Mouse (Mus musculus) CD4-positive, CD25-positive, alpha-beta regulatory T cell, adult 4 months (primary cell): ENCODE results near the gene Fam92b. TPM values are rescaled to one million over a fixed set of nuclear protein-coding genes. Genes with fewer than 3 reads are reported as not detected.

Experiments
- ATAC-seq: one replicate; pipeline ENCODE4 v1.8.0; 2017
- polyA plus RNA-seq, 2 experiments: library from polyadenylated mRNA; unstranded; fragments of 100-300 nt; shearing (Covaris generic); gene quantifications; one replicate each; pipeline ENCODE4 v1.2.1; 2017

The Fam92b gene
- polyA plus RNA-seq, 2 experiments from 2014 or later: not detected

DNA sequence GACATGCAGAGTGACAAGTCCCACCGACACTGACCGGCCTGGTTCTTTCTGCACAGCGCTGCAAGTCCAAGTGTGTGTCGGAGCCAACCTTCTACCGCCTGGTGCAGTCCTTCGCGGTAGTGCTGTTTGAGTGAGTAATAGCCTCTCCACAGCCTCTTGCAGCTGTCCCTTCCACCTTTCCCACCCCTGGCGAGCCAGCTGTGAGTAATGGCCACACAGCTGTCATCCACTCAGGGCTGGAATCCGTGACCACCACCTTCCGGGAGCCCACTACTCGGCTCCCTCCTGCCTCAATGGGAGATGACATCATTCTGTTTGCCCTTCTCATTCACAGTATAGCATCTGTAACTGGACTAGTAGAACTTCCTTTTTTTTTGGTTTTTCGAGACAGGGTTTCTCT lies 27.2 kb downstream of the Fam92b start:
- no peak for ATAC-seq

DNA sequence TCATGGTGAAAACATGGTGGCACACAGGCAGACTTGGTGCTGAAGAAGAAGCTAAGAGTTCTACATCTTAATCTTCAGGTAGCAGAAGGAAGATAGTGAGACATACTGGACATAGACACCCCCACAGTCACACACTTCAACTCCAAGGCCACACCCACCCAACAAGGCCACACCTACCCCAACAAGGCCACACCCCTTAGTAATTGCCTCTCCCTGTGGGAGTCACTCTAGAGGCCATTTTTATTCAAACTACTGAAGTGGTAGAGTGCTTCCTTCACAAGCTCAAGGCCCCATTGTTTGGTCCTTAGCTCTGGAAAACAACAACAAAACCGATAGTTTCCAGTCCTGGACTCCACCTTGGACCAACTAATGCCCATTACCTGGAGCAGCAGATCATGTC lies 31.2 kb downstream of the Fam92b start:
- ATAC-seq: no peak

DNA sequence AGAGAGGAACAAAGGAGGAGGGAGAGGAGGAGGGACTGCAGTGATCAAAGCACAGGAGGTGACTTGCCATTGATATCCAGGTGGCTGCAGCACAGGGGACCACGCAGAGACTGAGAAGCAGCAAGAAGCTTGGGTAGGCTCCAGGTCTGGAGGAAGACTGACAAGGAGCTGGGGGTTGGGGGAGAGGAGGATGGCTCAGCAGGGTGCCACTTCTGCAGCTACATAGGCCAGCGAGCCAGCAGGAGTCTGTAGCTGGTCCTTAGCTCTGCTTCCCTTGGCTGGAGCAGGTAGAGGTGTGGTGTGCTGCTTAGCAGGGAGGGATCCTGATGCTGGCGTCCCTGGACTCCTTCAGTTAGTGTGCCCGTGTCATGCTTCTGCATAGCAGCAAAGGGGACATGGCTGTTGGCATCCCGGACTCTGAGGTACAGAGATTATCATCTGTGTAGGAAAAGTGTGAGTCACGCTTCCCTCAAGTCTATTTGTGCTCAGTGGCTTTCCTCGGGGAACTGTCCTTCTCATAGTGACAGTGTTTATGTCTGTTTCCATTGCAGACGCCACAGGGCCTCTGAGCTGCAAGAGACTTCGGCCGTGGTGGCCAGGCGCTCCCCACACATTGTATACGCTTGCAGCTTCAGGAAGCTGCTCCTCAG lies 32.5 kb downstream of the Fam92b start:
- ATAC-seq: no peak

DNA sequence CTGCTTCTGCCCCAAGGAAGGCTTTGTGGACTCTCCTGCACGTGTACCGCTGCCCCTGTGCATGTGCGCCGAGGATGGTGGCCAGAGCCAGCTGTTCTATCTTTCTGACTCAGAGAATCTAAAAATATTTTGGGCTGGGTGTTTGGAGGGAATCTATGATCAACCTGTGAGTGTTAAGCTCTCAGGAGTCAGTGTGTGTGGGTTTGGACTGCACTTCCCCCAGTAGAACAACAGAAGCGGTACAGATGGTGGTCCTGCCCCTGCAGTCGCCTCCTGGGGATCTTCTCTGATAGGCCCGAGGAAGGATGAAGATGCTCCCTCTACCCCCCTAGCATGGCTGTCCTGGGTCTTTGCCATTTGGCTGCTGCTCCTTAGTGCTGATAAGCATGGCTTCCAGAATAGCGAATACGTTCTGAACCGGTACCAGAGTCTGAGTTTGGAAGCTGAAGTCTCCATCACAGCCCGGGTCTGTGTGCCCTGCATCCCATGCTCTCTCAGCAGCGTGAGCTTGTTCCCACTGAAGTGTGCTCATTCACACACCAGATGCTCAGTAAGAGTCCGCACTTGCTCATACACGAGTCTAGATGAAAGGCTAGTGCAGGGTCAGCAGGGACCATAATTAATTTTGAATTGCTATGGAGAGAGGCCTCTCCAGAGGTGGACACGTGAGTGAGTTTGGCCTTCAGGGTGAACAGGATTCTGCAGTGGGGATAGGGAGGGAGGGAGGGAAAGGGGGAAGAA lies 33.2 kb downstream of the Fam92b start:
- no peak for ATAC-seq

DNA sequence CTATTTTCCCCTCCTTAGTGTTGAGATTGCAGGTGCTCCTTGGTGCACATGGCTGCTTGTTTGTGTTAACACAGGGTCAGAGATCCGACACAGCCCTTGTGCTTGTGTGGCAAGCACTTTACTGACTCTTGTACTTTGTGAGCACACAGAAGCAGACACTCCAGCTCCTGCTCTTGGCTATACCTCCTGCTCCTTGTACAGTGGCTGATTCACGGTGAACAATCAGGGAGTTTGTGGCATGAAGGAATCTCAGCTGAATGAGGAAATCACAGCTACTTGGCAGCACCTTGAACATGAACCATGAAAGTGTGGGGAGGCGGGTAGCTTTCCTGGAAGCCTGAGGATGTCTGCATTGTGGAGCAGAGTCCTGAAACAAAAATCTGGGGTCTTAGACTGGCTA lies 36.5 kb downstream of the Fam92b start:
- no peak for ATAC-seq

DNA sequence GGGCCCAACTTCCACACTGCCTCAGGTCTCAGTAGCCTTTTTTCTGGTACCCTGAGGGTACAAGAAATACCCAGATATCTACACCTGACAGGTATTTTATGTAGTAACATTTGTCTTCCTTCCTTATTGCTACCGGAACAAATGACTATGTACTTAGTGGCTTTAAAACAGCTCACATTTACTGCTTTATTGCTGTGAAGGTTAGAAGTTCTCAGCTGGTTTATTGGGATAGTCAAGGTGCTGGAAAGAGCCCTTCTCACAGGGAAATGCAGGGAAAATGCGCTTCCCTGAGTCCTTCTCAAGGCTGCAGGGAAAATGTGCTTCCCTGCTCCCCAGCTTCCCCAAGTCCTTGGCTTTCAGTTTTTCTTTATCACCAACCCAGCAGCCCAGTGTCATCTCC lies 38.3 kb downstream of the Fam92b start:
- no peak for ATAC-seq

DNA sequence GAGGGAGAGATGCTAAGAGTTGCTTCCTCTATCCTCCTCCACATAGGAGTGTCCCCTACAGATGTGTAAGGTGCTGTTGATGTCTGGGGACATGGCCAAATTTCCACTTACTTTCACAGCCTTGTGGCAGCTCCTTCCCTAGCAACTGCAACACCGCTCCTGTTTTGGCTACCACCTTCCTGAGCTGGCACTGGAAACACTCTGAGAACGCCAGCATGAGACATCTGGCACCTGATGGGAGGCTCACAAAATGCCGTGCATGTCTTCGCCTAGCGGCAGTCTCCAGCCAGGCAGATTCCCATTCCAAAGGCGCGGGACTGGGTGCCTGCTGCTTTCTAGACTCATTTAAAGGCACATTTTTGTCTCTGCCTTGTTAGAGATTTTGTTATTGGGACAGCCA lies 40.6 kb downstream of the Fam92b start:
- no peak for ATAC-seq

DNA sequence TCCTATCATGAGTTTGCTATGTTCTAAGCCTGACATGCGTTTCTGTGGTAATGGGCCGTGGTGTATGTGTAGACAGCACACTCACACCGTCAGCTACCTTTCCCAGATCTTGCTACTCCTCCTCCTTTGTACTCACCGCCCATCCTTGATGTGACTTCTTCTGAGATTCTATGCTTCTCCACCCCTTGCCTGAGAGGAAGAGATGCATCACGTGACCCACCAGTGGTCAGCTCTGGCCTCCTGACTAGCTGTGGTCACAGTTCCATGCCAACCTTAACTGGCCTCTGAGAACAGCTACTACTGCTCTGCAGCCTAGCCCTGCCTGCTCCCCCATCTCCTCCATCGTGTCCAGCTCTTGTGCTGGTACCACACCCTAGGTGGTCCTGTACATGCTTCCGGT lies 41.6 kb downstream of the Fam92b start:
- ATAC-seq: no peak

DNA sequence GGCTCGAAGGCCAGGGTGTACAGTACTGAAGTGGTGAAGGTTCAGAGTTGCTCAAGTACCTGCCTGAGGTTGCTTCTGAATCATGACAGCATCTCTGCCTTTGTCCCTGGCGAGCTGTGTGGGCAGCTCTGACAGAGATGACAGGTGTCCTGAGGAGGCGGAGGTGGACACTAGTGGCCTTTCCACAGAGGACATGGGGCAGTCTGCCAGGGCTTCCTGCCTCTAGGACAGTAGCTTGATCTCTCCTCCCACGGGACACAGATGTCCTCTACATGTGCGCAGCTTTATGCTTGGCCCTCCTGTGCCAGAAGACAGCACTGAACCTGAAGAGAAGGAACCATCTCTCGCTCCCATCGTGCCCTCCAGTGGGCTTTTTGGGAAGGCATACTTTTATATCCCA lies 44.1 kb downstream of the Fam92b start:
- ATAC-seq: no peak

DNA sequence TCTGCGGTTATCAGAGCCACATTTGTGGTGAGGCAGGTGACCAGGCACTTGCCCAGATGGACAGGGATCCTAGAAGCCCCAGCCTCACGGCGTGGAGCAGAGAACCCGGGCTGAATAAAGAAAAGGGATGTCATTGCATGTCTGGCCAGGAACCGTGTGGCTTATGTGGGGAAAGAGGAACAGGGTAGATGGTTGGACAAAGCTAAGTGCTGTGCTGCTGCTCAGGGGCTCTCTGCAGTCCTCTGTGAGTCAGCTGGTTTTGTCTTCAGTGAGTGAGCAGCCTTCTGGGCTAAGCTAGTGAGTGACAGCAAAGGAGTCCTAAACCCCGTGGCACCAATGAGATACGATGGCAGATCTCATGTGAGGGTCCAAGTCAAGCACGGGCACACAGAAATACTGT lies 46.1 kb downstream of the Fam92b start:
- ATAC-seq: no peak

DNA sequence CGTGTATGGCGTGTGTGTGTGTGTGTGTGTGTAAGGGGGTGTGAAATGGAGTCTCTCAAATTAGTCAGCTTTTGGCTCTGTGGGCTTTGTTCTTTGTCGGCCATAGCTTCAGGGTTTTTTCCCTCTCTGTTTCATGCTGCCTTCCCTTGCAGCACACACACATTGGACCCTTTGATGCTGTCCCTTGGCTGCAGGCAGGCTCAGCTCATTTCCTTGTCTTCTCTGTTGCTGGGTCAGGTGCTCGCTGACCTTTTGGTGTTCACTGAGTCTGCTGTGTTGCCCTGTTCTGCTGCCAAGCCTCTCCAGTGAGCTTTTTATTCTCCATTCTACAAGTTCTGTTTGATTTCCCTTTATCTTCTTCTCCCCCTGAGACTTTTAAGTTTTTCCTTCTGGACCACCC lies 47.7 kb downstream of the Fam92b start:
- ATAC-seq: no peak

DNA sequence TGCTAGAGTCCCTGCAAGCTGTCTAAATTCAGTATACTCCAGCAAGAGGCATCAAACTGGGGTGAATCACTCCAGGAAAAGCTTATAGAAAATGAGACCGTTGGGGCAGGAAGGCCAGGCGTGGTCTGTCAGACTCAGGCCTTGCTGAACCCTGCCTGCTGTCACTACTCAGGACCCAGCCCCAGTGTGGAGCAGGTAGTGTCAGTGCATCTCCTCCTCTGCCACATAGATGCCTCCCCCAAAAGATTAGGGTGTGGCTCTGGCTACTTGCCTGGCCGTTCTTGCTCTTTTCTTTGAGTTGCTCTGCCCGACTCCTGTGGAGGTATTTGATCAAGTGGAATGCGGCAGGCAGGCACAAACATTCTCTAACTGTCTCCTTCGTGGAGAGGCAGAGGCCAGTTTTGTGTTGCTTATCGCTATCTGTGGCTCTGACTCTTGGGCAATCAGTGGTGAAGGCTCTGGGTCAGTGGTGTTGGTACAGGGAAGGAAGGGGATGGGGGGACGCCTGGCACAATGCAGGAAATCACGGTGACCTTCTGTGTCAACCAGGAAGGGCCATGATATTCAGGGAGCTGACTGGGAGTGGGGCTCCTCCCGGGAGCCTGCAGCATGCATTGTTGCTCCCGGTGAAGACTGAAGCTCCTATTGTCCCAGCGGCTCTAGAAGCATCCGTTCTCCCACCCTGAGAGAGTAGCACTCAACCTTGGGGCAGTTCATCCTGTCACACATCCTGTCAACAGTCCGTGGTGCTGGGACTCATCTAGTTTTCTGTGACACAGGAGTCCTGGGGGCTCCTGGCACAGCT lies 50.7 kb downstream of the Fam92b start:
- no peak for ATAC-seq

DNA sequence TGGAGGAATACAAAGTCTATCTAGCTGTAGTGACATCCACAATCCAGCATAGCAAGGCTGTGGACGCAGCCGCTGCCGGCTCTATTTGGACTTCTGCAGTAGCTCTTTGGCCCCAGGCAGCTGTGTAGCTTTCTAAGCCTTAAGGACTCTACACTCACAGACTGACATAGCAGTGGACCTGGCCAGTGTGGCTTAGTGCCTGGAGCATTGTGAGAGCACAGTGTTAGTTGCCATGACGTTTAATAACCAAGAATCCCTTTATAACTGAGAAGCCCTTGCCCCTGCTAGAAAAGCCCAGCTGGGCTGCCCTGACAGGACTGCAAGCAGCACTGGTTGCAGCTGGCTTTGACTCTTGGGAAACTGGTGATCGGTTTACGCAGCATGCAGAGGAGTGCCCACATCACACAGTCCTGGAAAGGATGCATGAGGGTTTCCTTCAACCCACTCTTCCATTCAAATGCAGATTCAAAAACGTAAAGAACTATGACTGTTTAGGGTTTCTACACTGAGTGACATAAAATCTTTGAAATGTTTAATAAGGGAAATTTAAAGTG lies 52.4 kb downstream of the Fam92b start:
- no peak for ATAC-seq

DNA sequence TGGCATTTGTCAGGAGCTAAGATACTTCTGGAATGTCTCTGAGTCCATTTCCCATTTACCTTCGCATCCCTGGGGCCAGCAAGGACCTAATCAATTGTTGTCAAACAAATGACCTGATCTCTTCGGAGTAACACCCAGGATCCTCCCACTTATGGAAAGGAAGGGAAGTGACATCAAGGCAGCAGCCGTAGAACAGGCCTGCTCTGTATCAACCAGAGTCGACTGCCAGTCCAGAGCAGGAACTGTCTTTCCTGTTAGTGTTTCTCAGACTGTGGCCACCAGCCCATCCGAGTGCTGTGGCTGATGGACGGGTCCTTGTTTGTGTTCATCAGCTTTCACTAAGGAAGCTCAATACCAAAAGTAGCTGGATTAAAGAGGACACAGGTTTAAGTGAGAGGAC lies 53.0 kb downstream of the Fam92b start:
- ATAC-seq: no peak

DNA sequence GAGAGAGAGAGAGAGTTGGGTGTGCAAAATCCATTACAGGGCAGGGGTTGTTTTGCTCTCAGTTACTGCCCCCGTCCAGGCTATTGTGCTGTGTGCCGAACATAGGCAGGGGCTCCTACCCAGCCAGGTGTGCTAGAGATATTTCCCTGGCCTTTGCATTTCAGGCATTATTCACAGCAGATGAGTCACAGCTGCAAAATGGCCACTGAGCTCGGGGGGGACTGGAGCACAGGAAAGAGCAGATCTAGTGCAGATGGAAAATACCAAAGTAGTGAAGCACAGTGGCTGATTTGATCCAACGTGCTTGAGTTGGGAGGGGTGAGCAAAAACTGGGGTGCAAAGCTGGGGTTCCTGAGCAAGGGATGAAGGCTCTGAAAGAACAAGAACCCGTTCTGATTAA lies 56.3 kb downstream of the Fam92b start:
- ATAC-seq: no peak

DNA sequence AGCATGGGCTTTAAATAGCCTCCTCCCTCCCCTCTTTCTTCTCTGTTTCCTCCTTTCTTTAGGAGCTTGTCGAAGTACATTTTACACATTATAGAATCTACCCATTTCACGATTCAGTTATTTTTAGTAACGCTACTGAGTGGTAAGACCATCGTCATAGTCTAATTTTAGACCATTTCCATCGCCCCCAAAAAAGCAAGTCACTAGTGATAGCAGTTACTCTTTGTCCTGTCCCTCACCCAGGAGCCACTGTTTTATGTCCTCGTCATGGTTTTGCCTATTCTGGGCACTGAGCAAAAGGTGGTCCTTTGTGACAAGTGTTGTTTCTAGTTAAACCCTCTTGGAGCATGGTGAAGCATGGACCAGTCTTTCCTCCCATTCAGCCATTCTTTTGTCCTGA lies 57.3 kb downstream of the Fam92b start:
- no peak for ATAC-seq

DNA sequence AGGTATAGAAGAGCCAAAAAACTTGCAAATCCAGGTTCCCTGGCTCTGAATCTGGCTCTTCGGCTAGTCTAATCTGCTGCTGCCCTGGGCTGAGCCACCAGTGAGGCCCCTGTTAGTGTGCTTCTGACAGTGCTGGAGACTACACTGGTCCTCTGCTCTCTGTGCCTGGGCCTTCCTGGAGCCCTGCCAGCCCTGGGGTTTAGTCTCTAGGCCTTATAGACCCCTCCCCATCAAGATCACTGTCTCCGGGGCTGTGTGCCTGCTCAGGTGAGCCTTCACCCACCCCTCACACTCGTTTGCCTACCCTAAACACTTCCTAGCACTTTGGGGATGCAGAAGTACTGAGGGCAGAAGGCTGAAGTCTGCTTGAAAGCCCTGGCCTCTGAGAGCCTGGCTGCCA lies 57.8 kb downstream of the Fam92b start:
- no peak for ATAC-seq

DNA sequence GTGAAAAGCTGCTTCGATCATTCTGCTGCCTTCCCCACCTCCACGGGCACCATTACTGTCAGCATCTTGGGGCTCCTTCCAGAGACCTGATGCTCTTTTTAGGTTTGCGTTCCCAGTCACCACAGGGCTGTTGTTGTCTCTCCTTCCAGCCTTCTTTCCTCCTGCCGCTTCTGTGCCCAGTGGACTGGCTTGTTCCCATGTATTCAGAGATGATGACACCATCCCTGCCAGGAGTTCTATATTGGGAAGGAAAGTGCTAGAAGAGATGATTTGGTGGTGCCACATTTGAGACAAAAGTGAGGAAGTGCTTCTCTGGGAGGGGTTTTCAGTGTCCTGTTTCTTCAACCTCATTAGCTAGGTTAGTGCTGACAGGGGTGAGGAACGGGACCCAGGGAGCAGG lies 58.4 kb downstream of the Fam92b start:
- no peak for ATAC-seq

DNA sequence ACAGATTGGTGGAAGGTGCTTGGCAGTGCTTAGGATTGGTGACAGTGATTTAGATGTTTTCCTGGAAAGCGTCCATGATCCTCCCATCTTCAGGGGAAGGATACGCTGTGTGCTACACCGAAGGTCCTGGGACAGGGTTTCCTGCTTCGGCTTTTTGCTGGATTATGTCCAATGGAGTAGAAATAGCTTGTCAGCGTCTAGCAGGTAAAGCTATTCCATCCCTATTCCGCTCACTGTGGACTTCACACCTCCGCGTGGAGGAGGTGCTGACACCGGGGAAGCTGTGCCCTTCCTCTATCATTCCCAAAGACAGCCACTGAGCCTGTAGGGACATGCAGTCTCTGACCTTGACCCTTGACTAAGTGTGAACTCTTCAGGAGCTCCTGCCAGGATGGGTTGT lies 59.1 kb downstream of the Fam92b start:
- ATAC-seq: no peak

DNA sequence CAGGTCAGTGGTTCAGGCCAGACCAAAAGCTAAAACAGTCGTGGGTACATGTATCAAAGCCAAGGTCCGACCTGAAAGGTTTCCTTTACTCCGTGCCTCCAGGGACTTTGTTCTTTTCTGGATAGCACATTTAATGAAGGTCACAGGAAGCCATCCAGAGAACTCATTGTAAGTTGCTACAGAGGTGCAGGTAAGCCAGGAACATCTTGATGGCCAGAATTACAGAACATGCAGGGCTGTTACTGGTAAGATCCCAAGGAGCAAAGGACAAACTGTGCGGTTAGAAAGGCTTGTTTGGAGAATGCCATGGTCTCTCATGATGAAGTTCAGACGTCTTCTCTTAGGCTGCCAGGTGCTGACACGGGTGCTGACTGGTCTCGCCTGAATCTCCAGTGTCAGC lies 60.7 kb downstream of the Fam92b start:
- no peak for ATAC-seq
